Mouse (Mus musculus) limb, embryonic 11.5 days (tissue): Measurements from ENCODE around the gene Gata2. TPM values are rescaled to one million over a fixed set of nuclear protein-coding genes. Genes with fewer than 3 reads are reported as not detected.

ENCODE experiments used
- ATAC-seq: fragments of 200-750 bp; cut with Nextera tagmentation; 2 replicates; pipeline ENCODE4 v1.8.0; 2017; ENCODE audit warnings: low read depth; ENCODE audit not compliant: insufficient number of reproducible peaks, low FRiP score, low TSS enrichment
- DNase-seq: peaks from one replicate; pipeline ENCODE4 v3.0.0-alpha.2; 2015; ENCODE audit warnings: low spot score
- H3K27ac ChIP-seq: fragments of 300-500 bp; sonication (generic); replicated peaks from 2 replicates; pipeline ENCODE4 v1.5.1; 2014; ENCODE audit warnings: low read depth, mild to moderate bottlenecking, low read length
- H3K27me3 ChIP-seq: fragments of 300-500 bp; sonication (generic); 2 replicates; pipeline ENCODE4 v1.6.1; 2014; ENCODE audit warnings: mild to moderate bottlenecking, low read length, mixed read lengths; ENCODE audit not compliant: control insufficient read depth, insufficient read depth
- H3K36me3 ChIP-seq: fragments of 300-500 bp; sonication (generic); 2 replicates; pipeline ENCODE4 v1.6.1; 2014; ENCODE audit warnings: mild to moderate bottlenecking, low read length, moderate library complexity, mixed read lengths; ENCODE audit not compliant: control insufficient read depth, insufficient read depth
- H3K4me1 ChIP-seq: fragments of 300-500 bp; sonication (generic); 2 replicates; pipeline ENCODE4 v1.6.1; 2014; ENCODE audit warnings: low read length, mixed read lengths; ENCODE audit not compliant: control insufficient read depth, insufficient read depth
- H3K4me2 ChIP-seq: fragments of 300-500 bp; sonication (generic); 2 replicates; pipeline ENCODE4 v1.6.1; 2014; ENCODE audit warnings: low read depth, mild to moderate bottlenecking, moderate library complexity; ENCODE audit not compliant: severe bottlenecking
- H3K4me3 ChIP-seq: fragments of 300-500 bp; sonication (generic); 2 replicates; pipeline ENCODE4 v1.5.1; 2014; ENCODE audit warnings: low read depth, low read length
- H3K9ac ChIP-seq: fragments of 300-500 bp; sonication (generic); 2 replicates; pipeline ENCODE4 v1.6.1; 2014; ENCODE audit warnings: mild to moderate bottlenecking, low read length
- H3K9me3 ChIP-seq: fragments of 300-500 bp; sonication (generic); 2 replicates; pipeline ENCODE4 v1.6.1; 2016; ENCODE audit warnings: low read length; ENCODE audit not compliant: control insufficient read depth
- WGBS: fragments of 180-500 bp; shearing (Covaris S2); extraction: QIAGEN DNeasy Blood & Tissue Kit; methylation state at CpG from one replicate; pipeline ENCODE4 v1.1.7; 2014; 5-methylcytosine and 5-hydroxymethylcytosine counted together
- polyA plus RNA-seq: library from polyadenylated mRNA; unstranded; fragments of >200 nt; fragmentation: Nextera tagmentation; extraction: Ambion mirVana; gene quantifications from 2 replicates; pipeline ENCODE4 v1.2.1, GENCODE M21; 2014

Gata2 gene
- polyA plus RNA-seq, 1 experiment from 2014 or later: 1.9 TPM

DNA sequence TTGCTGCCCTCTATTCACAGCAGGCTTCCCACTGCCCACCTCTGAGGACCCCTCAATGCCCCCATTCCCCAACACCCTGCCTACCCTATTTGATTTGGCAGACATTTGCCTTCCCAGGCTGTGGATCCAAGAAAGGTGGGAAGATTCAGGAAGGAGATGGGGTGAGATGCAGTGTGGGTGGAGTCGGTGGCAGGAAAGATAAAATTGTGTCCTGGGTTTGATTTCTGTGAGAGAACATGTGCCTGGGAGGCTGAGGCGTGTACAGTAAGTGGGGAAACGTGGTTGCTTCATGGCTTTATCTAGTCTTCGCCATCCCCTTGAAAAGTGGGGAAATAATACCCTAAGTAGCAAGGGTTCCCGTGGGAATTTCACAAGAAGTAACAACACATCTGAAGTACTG, 34.9 kb upstream of the Gata2 start:
- ATAC-seq (no peak), DNase-seq (no peak)
- Histone ChIP-seq H3K27ac (no peak overlapping the region), H3K4me2 (no peak overlapping the region), H3K4me1 (no peaks in the 10 kb centered on the region), H3K27me3 (no peaks in the 10 kb centered on the region), H3K9ac (no peak overlapping the region), H3K4me3 (no peak overlapping the region), H3K36me3 (no peaks in the 10 kb centered on the region), H3K9me3 (no peaks in the 10 kb centered on the region)
- 78% methylated on average over 5 of the region's 5 CpGs for WGBS

DNA sequence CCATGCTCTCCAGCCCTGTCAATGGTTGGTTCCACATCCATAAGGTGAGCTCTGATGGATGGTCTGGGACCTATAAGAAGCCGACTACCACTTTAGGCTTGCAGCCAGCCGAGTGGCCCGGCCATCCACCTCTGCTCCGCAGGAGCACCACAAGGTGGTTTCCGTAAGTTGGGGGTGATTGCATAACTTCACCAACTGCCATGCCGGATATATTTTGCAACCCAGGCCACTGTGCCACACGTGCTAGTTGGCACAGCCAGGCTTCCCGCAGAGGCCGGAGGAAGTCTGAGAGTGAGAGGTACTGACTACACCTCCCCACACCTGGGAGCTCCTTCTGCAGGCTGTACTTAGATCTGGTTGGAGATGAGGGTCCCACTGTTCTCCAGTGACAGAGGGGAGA, 27.6 kb upstream of the Gata2 start:
- Histone ChIP-seq H3K9ac (no peak overlapping the region), H3K36me3 (no peaks in the 10 kb centered on the region)

DNA sequence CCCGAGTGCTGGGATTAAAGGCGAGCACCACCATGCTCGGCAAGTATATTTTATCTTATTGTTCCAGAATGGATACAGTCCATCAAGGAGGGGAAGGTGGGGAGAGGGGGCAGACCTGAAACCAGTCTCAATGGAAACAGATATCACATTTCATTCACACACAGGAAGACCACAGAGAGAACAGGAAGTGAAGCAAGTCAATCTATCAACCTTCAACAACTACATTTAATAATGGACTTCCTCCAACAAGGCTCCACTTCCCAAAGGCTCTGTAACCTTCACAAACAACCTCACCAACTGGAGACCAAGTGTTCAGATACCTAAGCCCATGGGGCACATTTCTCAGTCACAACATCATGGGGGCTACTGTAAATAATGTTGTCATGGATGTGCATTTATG, 19.5 kb upstream of the Gata2 start:
- Histone ChIP-seq H3K27ac (no peak overlapping the region), H3K4me3 (no peak overlapping the region), H3K9ac (no peak overlapping the region), H3K36me3 (no peaks in the 10 kb centered on the region), H3K9me3 (no peaks in the 10 kb centered on the region), H3K27me3 (no peaks in the 10 kb centered on the region), H3K4me1 (no peaks in the 10 kb centered on the region), H3K4me2 (no peak overlapping the region)
- WGBS: 92% methylated on average over 3 of the region's 3 CpGs
- no peak for ATAC-seq
- no peak for DNase-seq

More for the DNA sequence above, 27.6 kb upstream of the Gata2 start:
- H3K4me1 ChIP-seq: no peaks in the 10 kb centered on the region
- H3K27me3 ChIP-seq: no peaks in the 10 kb centered on the region
- H3K4me2 ChIP-seq: no peak overlapping the region
- no peak for ATAC-seq
- 91% methylated on average over 9 of the region's 9 CpGs for WGBS
- no peak for DNase-seq
- H3K27ac ChIP-seq: no peak overlapping the region
- H3K9me3 ChIP-seq: no peaks in the 10 kb centered on the region
- H3K4me3 ChIP-seq: no peak overlapping the region

DNA sequence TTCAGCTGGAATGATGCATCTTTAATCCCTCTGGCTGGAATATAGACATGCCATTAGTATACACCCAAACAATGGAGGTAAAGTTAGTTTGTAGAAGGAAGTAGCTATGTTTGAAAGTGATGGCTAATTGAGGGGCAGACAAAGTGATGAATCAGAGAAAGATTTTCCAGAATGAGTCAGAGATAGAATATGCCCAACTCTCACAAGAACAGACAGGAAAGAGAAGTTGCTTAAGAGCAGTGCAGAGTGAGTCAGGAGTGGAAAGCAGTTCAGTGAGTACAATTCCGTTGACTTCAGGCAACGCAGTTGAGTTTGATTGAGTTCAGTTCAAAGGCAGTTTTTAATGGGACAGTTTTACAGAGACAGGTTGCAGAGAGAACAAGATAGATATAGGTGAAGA, 19.0 kb upstream of the Gata2 start:
- no peak overlapping the region for H3K4me3 ChIP-seq
- no peak overlapping the region for H3K9ac ChIP-seq
- H3K9me3 ChIP-seq: no peaks in the 10 kb centered on the region
- no peak for ATAC-seq
- no peak overlapping the region for H3K4me2 ChIP-seq
- WGBS: 89% methylated on average over 2 of the region's 2 CpGs
- H3K27ac ChIP-seq: no peak overlapping the region
- H3K27me3 ChIP-seq: no peaks in the 10 kb centered on the region
- H3K36me3 ChIP-seq: no peaks in the 10 kb centered on the region
- DNase-seq: no peak
- no peaks in the 10 kb centered on the region for H3K4me1 ChIP-seq

DNA sequence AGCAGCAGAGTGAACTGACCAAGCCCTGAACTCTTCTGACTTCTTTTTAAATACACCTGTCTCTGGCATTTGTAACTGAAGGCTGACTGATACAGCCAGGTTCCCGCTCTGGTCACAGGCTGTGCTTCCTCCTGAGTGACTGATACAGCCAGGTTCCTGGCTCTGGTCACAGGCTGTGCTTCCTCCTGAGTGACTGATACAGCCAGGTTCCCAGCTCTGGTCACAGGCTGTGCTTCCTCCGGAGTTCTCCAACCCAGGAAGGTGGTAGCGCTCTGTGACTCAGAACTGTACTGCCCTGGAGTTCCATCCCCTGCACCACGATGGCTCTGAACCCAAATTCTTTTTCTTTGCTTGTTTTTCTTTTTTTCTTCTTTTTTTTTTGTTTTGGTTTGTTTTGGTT, 9.0 kb upstream of the Gata2 start:
- 72% methylated on average over 4 of the region's 4 CpGs for WGBS
- H3K27ac ChIP-seq: no peak overlapping the region

DNA sequence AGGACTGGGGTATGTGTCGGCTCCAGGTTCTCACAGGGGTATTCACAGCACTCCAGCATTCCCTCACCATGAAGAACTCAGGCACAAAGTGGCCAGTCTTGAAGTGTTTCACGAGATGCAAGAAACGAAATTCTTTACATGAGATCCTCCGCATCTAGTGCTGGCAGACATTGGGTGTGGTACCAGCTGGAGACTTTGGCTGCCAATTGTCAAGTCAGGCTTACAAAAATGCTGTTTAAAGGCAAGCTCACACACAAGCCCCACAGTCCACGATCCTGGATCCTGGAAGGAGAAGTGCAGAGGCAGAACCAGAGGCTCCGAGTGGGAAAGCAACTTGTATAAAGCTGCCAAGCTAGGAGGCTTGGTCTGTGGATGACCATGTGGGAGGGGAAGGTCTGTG, 5.5 kb upstream of the Gata2 start:
- Histone ChIP-seq H3K36me3 (no peaks in the 10 kb centered on the region), H3K9me3 (no peaks in the 10 kb centered on the region), H3K27ac (no peak overlapping the region), H3K9ac (no peak overlapping the region), H3K4me1 (0 out of 2 replicates have a peak, but pooled peaks cover 4% of the 10 kb centered on the region), H3K4me2 (no peak overlapping the region), H3K4me3 (no peak overlapping the region), H3K27me3 (peaks cover 53% of the 10 kb centered on the region)
- DNase-seq (no peak), ATAC-seq (no peak)
- WGBS: 83% methylated on average over 6 of the region's 6 CpGs

More for the DNA sequence above, 9.0 kb upstream of the Gata2 start:
- no peaks in the 10 kb centered on the region for H3K9me3 ChIP-seq
- H3K4me3 ChIP-seq: no peak overlapping the region
- no peaks in the 10 kb centered on the region for H3K4me1 ChIP-seq
- H3K9ac ChIP-seq: no peak overlapping the region
- H3K4me2 ChIP-seq: no peak overlapping the region
- no peak for DNase-seq
- no peak for ATAC-seq
- peaks cover 18% of the 10 kb centered on the region for H3K27me3 ChIP-seq
- no peaks in the 10 kb centered on the region for H3K36me3 ChIP-seq

GRCm38 (mm10) chr6:88189312-88190042, 4.2 kb upstream of the Gata2 start:
- Histone ChIP-seq H3K4me3 (peak overlapping the region; percentile 42), H3K27ac (no peak overlapping the region)

GRCm38 (mm10) chr6:88190043-88190309, 3.7 kb upstream of the Gata2 start:
- no peak overlapping the region for H3K9ac ChIP-seq

More at GRCm38 (mm10) chr6:88189312-88190042, 4.2 kb upstream of the Gata2 start:
- DNase-seq: peak; percentile 87
- ATAC-seq: peak; percentile 45; the same call in 1 of the 2 replicates
- Histone ChIP-seq H3K9ac (no peak overlapping the region), H3K4me1 (peaks cover 12% of the 10 kb centered on the region; the same call in 1 of the 2 replicates), H3K9me3 (no peaks in the 10 kb centered on the region), H3K27me3 (peaks cover 66% of the 10 kb centered on the region), H3K4me2 (peak overlapping the region; percentile 76), H3K36me3 (no peaks in the 10 kb centered on the region)
- 1% methylated on average over 56 of the region's 56 CpGs for WGBS

More at GRCm38 (mm10) chr6:88190043-88190309, 3.7 kb upstream of the Gata2 start:
- peaks cover 71% of the 10 kb centered on the region for H3K27me3 ChIP-seq
- H3K4me1 ChIP-seq: peaks cover 12% of the 10 kb centered on the region; the same call in 1 of the 2 replicates
- no peak; the same call in 1 of the 2 replicates for ATAC-seq
- peak overlapping the region; percentile 42 for H3K4me3 ChIP-seq
- 1% methylated on average over 13 of the region's 13 CpGs for WGBS
- no peak overlapping the region for H3K27ac ChIP-seq
- no peaks in the 10 kb centered on the region for H3K36me3 ChIP-seq
- peak overlapping the region; percentile 76 for H3K4me2 ChIP-seq
- no peaks in the 10 kb centered on the region for H3K9me3 ChIP-seq
- DNase-seq: no peak
